In genomic region chr10:54038734-54039133, GRCm38 (mm10) we compare ENCODE assay signal across 16 mouse cellular contexts. TPM values are rescaled to one million over a fixed set of nuclear protein-coding genes. Genes with fewer than 3 reads are reported as not detected.
A peak's percentile ranks its signal among the peaks of the same experiment; 100 is the strongest.
DNase-seq lines count a peak whose midpoint lies in the region; ATAC-seq and TF ChIP-seq lines count a peak whose summit lies in the region.
"Had no signal": no experiment of that assay in that cellular context is flagged by ENCODE, and none has a peak within 500 bp of the region (broad histone marks: within the 10 kb centered on the region; RNA-seq: fewer than 3 reads in every experiment).

No protein-coding gene starts in this region.

- TF ChIP-seq POLR2A in spleen, adult 2 months (IDR thresholded peaks at IDR 0.05; ENCODE audit: low read depth, low read length): no peak

- no peak overlapping the region for H3K4me3 ChIP-seq in spleen, adult 2 months (ENCODE audit: extremely low read depth, insufficient read depth, insufficient read length)
- H3K4me3 ChIP-seq in heart, embryonic 11.5 days (ENCODE audit: low read depth, low read length): no peak overlapping the region
- no peak overlapping the region for H3K4me3 ChIP-seq in hindbrain, embryonic 12.5 days
- H3K4me3 ChIP-seq: hindbrain, embryonic 15.5 days; midbrain, embryonic 12.5 days had no signal

- H3K9ac ChIP-seq in heart, embryonic 11.5 days (ENCODE audit: low read depth, low read length): no peak overlapping the region; the same call in 1 of the 2 replicates
- no peak overlapping the region for H3K9ac ChIP-seq in hindbrain, embryonic 12.5 days
- H3K9ac ChIP-seq: forebrain, postnatal 0 days; hindbrain, embryonic 15.5 days; midbrain, embryonic 12.5 days had no signal

- H3K36me3 ChIP-seq in spleen, adult 2 months (ENCODE audit: control insufficient read depth, insufficient read depth, low read length): peaks cover 2% of the 10 kb centered on the region; the same call in 1 of the 2 replicates
- no peaks in the 10 kb centered on the region for H3K36me3 ChIP-seq in heart, embryonic 11.5 days (ENCODE audit: control insufficient read depth, insufficient read depth, low read length)
- no peaks in the 10 kb centered on the region for H3K36me3 ChIP-seq in hindbrain, embryonic 12.5 days
- H3K36me3 ChIP-seq: hindbrain, embryonic 15.5 days; midbrain, embryonic 12.5 days had no signal

- DNase-seq in spleen, adult 2 months (ENCODE audit: low read depth in 1 of 2, low spot score in 2 of 2): no peak
- no peak for DNase-seq in spleen, adult 12 weeks (ENCODE audit: low spot score)
- peak; percentile 69 for DNase-seq in liver
- DNase-seq in gastrocnemius, postnatal 25 days: no peak
- DNase-seq in gastrocnemius, postnatal 36 days: no peak
- DNase-seq in embryo, embryonic 10 days (ENCODE audit: low spot score): no peak
- DNase-seq: adrenal gland, adult 8-10 months; cerebellum, adult 8-10 months; forebrain, postnatal 0 days; kidney, postnatal 14 days; lung, postnatal 14 days had no signal

- no peaks in the 10 kb centered on the region for H3K9me3 ChIP-seq in heart, embryonic 11.5 days (replicated peaks; ENCODE audit: control insufficient read depth, low read length)
- H3K9me3 ChIP-seq in hindbrain, embryonic 12.5 days (replicated peaks): no peaks in the 10 kb centered on the region
- H3K9me3 ChIP-seq: hindbrain, embryonic 15.5 days; midbrain, embryonic 12.5 days had no signal

- H3K4me1 ChIP-seq in spleen, adult 2 months (ENCODE audit: control insufficient read depth, insufficient read depth, insufficient read length): peaks cover 33% of the 10 kb centered on the region
- H3K4me1 ChIP-seq in heart, embryonic 11.5 days (ENCODE audit: control insufficient read depth, insufficient read depth, low read length): peaks cover 32% of the 10 kb centered on the region
- H3K4me1 ChIP-seq in hindbrain, embryonic 12.5 days: no peaks in the 10 kb centered on the region
- H3K4me1 ChIP-seq: hindbrain, embryonic 15.5 days; midbrain, embryonic 12.5 days had no signal

- intact Hi-C loops in gastrocnemius, postnatal 36 days (cut with DNase I): no loop called here

- WGBS in spleen, adult 2 months: 75% methylated on average over 10 of the region's 10 CpGs
- 21% methylated on average over 10 of the region's 10 CpGs for WGBS in heart, embryonic 11.5 days (ENCODE audit: insufficient replicate concordance)
- 87% methylated on average over 10 of the region's 10 CpGs for WGBS in hindbrain, embryonic 12.5 days

- peak overlapping the region; percentile 69 for H3K27ac ChIP-seq in spleen, adult 2 months (ENCODE audit: insufficient read depth, low read length)
- peak overlapping the region; percentile 91 for H3K27ac ChIP-seq in heart, embryonic 11.5 days (ENCODE audit: low read depth, low read length)
- H3K27ac ChIP-seq in hindbrain, embryonic 12.5 days: no peak overlapping the region
- H3K27ac ChIP-seq: hindbrain, embryonic 15.5 days; midbrain, embryonic 12.5 days had no signal

- TF ChIP-seq CTCF in spleen, adult 2 months (IDR thresholded peaks at IDR 0.05; ENCODE audit: extremely low read depth, insufficient read depth, insufficient read length, insufficient replicate concordance): no peak

- no peak for ATAC-seq in heart, embryonic 11.5 days (replicated peaks; ENCODE audit: insufficient number of reproducible peaks, low FRiP score, low TSS enrichment)
- ATAC-seq in hindbrain, embryonic 12.5 days (ENCODE audit: low FRiP score): no peak
- ATAC-seq: forebrain, postnatal 0 days; intestine, postnatal 0 days had no signal

- no peaks in the 10 kb centered on the region for H3K27me3 ChIP-seq in spleen, adult 2 months (ENCODE audit: control insufficient read depth, insufficient read depth, low read length)
- no peaks in the 10 kb centered on the region for H3K27me3 ChIP-seq in heart, embryonic 11.5 days (ENCODE audit: control insufficient read depth, insufficient read depth, low read length)
- H3K27me3 ChIP-seq in hindbrain, embryonic 12.5 days: no peaks in the 10 kb centered on the region
- H3K27me3 ChIP-seq: hindbrain, embryonic 15.5 days; midbrain, embryonic 12.5 days had no signal

- H3K4me2 ChIP-seq in heart, embryonic 11.5 days: peak overlapping the region; percentile 42
- H3K4me2 ChIP-seq in hindbrain, embryonic 12.5 days (replicated peaks): no peak overlapping the region
- H3K4me2 ChIP-seq: hindbrain, embryonic 15.5 days; midbrain, embryonic 12.5 days had no signal

RNA-seq across cellular contexts. Expression of gene Man1a, which starts 37.7 kb away (rescaled TPM):
- 35.7 and 54.1 TPM in 2 replicates for polyA plus RNA-seq in spleen, adult 2 months (2012; rRNA removed)
- 8.5 and 8.8 TPM in 2 replicates for polyA plus RNA-seq in heart, embryonic 11.5 days (2014; fragmentation: Nextera tagmentation; extraction: Ambion mirVana)
- 5.3 and 6.4 TPM in 2 replicates for polyA plus RNA-seq in hindbrain, embryonic 12.5 days (2016; fragmentation: Nextera tagmentation; extraction: Ambion mirVana)
- total RNA-seq in gastrocnemius, postnatal 25 days (2021): 10 to 100 TPM in 1 of 2 experiments, 1 to 10 TPM in 1; 9.3 to 15.8 TPM
- 10 to 100 TPM in 1 of 2 experiments, 1 to 10 TPM in 1; 8.9 to 10.6 TPM for total RNA-seq in gastrocnemius, postnatal 36 days (2021)
